Mouse (Mus musculus) retina, adult 2 months (tissue): ENCODE measurements around the gene Gm13275.
"Not testable (repeated sequence)": the region's sequence is repeated elsewhere in the genome, so short reads cannot be mapped to it uniquely, and the experiment has no call there.

Experiments
- DNase-seq: peaks from one replicate; pipeline ENCODE4 v3.0.0-alpha.2; 2012; ENCODE audit warnings: low read depth, low spot score

Gm13275 gene

DNA sequence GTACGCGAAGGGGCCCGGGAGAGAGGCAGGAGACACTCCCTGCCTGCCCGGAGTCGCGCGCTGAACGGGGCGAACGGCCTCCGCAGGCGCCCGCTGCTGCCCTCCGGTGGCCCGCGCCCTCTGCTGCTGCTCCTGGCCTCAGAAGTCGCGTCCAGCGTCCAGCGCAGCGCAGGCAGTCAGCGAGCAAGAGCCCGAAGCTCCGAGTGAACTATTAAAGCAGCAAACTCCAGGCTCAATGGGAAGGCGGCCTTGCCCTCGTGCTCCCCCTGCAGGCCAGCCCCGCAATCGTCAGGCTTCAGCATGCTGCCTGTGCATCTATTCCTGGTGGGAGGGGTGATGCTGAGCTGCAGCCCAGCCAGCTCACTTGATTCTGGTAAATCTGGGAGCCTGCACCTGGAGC is 2.8 kb downstream of the Gm13275 start, which contains the start of gene Gm13279:
Gm13279 (plus strand) TSS at position 301 of the 400 bp plus-strand sequence.
- DNase-seq, result not testable (repeated sequence)

DNA sequence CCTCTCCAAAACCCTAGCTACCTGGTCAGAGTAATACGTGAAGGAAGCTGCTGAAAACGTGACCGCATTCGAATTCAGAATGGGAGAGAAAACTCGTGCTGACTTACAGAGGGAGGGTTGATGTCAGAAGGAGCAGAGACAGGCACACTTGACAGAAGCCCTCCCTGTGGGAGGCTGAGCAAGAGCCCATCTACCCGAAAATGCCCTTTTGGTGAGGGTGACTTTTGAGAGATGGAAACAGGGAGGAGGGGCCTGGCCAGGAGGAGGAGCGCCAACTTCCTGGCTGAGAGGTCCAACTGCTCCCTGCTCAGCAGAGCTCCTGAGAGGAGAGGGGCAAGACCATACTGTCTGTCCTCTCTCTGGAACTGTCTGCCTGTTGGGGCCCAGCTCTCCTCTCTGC is 5.1 kb downstream of the Gm13275 start, which contains the start of gene Gm13285:
Gm13285 (plus strand) TSS at position 301 of the 400 bp plus-strand sequence.
- DNase-seq, result not testable (repeated sequence)

DNA sequence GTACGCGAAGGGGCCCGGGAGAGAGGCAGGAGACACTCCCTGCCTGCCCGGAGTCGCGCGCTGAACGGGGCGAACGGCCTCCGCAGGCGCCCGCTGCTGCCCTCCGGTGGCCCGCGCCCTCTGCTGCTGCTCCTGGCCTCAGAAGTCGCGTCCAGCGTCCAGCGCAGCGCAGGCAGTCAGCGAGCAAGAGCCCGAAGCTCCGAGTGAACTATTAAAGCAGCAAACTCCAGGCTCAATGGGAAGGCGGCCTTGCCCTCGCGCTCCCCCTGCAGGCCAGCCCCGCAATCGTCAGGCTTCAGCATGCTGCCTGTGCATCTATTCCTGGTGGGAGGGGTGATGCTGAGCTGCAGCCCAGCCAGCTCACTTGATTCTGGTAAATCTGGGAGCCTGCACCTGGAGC is 8.7 kb downstream of the Gm13275 start, which contains the start of gene Gm13287:
Gm13287 (plus strand) TSS at position 301 of the 400 bp plus-strand sequence.
- not testable (repeated sequence) for DNase-seq

DNA sequence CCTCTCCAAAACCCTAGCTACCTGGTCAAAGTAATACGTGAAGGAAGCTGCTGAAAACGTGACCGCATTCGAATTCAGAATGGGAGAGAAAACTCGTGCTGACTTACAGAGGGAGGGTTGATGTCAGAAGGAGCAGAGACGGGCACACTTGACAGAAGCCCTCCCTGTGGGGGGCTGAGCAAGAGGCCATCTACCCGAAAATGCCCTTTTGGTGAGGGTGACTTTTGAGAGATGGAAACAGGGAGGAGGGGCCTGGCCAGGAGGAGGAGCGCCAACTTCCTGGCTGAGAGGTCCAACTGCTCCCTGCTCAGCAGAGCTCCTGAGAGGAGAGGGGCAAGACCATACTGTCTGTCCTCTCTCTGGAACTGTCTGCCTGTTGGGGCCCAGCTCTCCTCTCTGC is 10.9 kb downstream of the Gm13275 start, which contains the start of gene Gm13288:
Gm13288 (plus strand) TSS at position 301 of the 400 bp plus-strand sequence.
- DNase-seq, result not testable (repeated sequence)

DNA sequence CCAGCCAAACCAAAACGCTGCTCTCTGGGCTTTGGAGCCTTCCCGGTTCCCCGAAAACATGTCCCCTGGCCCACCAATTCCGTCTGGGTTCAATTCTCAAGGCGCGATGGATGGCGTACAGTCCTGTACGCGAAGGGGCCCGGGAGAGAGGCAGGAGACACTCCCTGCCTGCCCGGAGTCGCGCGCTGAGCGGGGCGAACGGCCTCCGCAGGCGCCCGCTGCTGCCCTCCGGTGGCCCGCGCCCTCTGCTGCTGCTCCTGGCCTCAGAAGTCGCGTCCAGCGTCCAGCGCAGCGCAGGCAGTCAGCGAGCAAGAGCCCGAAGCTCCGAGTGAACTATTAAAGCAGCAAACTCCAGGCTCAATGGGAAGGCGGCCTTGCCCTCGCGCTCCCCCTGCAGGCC is 11.5 kb downstream of the Gm13275 start:
- not testable (repeated sequence) for DNase-seq

DNA sequence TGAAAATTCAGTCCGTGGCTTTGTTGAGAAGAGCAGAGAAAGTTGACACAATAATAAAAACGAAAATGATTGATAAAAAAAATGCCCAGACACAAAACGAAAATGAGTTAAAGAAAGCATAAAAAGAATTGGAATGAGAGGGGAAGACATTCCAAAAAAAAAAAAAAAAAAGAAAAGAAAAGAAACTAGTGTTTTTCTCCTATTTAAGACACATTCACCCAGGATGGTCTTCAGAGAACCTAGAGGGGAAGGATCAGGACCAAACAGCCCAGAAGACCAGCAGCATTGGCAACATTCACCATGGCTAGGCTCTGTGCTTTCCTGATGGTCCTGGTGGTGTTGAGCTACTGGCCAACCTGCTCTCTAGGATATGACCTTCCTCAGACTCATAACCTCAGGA is 21.6 kb downstream of the Gm13275 start, which contains the start of gene Ifna7:
Ifna7 (plus strand) TSS at position 301 of the 400 bp plus-strand sequence.
- DNase-seq, result no peak

DNA sequence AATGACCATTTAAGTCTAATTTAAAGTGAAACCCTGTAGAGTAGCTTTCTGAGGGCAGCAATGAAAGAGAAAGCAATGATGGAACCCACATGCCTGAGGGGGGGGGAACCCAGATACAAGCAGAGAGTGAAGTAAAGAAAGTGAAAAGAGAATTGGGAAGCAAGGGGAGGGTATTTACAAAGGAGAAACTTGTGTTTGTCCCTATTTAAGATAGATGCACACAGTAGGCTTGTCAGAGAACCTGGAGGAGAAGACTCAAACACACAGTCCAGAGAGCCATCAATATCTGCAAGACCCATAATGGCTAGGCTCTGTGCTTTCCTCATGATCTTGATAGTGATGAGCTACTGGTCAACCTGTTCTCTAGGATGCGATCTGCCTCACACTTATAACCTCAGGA is 25.4 kb downstream of the Gm13275 start, which contains the start of gene Ifna11:
Ifna11 (plus strand) TSS at position 301 of the 400 bp plus-strand sequence.
- no peak for DNase-seq

DNA sequence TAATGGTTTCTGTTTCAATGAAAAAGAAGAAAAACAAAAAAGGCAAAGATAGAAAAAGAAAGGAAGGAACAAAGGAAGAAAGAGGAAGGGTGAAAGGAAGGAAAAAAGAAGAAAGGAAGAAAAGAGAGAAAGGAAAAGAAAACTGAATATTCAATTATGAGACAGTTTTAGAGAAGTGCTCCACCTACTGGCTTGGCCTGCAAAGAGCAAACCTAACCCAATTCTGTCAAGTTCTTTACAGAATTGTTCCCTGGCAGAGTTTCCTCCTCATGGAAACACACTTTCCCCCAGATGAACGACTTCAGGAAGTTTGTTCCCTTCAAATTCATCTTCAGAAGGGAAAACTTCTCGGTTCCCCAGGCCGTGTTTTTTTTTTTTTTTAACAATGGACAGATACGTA is 28.7 kb downstream of the Gm13275 start:
- DNase-seq, result no peak

DNA sequence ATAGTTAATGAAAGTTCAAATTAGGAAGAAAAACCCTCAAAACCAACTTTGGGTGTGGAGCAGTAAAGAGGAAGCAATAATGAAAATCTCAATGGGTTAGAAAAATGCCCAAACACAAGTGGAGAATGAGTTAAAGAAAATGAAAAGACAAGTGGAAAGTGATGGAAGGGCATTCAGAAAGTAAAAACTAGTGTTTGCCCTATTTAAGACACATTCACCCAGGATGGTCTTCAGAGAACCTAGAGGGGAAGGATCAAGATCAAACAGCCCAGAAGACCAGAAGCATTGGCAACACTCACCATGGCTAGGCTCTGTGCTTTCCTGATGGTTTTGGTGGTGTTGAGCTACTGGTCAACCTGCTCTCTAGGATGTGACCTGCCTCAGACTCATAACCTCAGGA is 32.8 kb downstream of the Gm13275 start, which contains the start of gene Ifna6:
Ifna6 (plus strand) TSS at position 301 of the 400 bp plus-strand sequence.
- not testable (repeated sequence) for DNase-seq

DNA sequence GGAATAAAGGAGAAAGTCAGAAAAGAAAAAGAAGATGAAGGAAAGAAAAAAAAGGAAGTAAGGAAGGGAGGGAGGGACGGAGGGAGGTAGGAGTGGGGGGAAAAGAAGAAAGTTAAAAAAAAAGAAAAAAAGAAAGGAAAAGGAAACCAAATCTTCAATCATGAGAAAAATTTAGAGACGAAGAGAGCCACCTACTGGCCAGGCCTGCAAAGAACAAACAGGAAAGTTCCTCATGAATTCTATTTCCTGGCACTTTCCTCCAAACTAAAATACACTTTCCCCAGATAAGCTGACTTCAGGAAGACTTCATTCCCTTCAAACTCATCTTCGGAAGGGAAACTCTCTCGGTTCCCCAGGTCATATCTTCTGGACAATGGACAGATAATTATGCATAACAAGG is 36.2 kb downstream of the Gm13275 start:
- DNase-seq, result no peak

DNA sequence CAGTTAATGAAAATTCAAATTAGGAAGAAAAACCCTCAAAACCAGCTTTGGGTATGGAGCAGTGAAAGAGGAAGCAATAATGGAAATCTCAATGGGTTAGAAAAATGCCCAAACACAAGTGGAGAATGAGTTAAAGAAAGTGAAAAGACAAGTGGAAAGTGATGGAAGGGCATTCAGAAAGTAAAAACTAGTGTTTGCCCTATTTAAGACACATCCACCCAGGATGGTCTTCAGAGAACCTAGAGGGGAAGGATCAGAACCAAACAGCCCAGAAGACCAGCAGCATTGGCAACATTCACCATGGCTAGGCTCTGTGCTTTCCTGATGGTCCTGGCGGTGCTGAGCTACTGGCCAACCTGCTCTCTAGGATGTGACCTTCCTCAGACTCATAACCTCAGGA is 40.9 kb downstream of the Gm13275 start, which contains the start of gene Ifna5:
Ifna5 (plus strand) TSS at position 301 of the 400 bp plus-strand sequence.
- not testable (repeated sequence) for DNase-seq

DNA sequence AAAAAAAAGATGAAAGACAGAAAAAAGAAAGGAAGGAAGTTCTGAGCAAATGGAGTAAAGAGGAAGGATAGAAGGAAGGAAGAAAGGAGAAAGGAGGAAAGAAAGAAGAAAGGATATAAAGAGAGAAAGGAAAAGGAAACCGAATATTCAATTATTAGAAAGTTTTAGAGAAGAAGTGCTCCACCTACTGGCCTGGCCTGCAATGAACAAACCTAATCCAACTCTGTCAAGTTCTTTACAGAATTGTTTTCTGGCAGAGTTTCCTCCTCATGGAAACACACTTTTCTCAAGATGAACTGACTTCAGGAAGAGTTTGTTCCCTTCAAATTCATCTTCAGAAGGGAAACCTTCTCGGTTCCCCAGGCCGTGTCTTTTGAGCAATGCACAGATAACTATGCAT is 44.5 kb downstream of the Gm13275 start:
- no peak for DNase-seq

DNA sequence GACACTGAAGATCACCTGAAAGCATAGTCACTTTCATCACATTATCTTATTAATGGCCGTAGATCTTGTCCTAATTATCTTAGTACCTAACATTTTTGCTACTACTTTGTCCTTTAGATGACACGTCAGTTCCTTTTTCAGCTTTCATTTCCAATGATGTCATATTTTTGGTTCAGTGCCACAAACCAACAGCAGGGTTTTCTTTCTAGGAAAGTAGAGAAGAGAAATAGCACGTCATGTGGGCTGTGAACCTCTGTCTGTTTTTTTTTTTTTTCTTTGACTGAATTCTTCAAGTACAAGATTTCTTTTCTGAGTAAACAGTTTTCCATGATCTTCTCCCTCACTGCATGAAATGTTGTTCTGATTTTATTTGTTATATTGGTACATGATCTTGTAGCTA is 45.8 kb downstream of the Gm13275 start:
- no peak for DNase-seq

DNA sequence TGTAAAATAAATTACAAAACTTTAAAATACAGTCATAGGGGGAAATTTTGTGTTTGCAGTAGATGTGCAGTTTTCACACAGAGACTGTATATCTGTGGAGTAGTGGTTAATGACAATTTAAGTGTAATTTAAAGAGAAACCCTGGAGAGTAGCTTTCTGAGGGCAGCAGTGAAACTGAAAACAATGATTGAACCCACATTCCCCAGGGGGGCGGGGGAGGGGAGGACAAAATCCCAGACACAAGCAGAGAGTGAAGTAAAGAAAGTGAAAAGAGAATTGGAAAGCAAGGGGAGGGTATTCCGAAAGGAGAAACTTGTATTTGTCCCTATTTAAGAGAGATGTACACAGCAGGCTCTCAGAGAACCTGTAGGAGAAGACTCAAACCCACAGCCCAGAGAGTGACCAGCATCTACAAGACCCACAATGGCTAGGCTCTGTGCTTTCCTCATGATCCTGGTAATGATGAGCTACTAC is 47.2 kb downstream of the Gm13275 start, which contains the start of gene Ifna4:
Ifna4 (plus strand) TSS at position 424 of the 474 bp plus-strand sequence.
- DNase-seq, result no peak
